Mouse (Mus musculus) kidney, adult 2 months (tissue): ENCODE results near the gene Cyfip2.

Experiments
- CTCF ChIP-seq: fragments of 200-500 bp; conservative IDR thresholded peaks from 2 replicates; pipeline ENCODE4 v1.5.1; 2011; ENCODE audit warnings: low read depth, mild to moderate bottlenecking, control low read depth, low read length, moderate library complexity, mixed read lengths; ENCODE audit not compliant: insufficient read depth, insufficient read length
- POLR2A ChIP-seq: fragments of 200-500 bp; IDR thresholded peaks from one replicate; pipeline ENCODE4 v1.6.1; 2011; ENCODE audit warnings: low read depth, low read length, control low read depth

DNA sequence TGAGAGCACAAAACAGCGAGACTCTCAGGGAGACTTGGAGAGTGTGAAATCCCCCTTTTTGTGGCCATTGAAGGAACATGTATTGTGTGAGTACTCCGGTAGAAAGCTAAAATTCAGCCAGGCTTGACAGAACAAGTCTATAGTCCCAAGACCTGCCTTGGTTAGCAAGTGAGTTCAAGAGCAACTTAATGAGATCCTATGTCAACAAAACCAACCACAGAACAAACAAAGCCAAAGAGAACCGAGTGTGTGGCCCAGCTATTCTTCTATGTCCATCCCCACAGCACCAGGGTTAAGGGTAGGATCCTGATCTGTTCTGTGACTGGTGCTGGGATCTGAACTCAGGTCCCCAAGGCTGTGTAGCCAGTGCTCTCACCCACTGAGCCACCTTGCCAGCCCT, 48.1 kb downstream of the Cyfip2 start:
- no peak for TF ChIP-seq POLR2A
- TF ChIP-seq CTCF, result no peak
